Mouse (Mus musculus): ENCODE results near the gene Brd7.
A peak's percentile ranks its signal among the peaks of the same experiment; 100 is the strongest.

DNA sequence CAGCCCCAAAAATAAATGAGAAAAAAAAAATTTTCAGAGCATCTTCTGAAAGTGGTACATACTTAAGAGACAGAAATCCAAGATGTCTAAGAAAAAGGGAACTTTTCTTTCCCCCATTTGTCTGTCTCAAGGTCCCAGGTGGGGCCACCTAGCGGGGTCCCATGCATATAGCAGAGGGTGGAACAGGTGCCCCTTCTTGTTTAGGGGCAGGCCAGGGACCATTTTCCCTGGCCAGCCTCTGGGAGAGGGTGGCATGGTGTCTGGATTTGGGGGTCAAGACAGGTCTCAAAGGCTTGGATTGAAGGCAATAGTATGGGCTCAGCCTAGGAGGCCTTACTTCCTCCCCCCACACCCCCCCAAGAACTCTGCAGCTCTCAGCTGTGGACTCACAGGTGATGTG, 72.1 kb downstream of the Brd7 start:
- peak; percentile 37 for TF ChIP-seq CTCF (IDR thresholded peaks at IDR 0.05; ENCODE audit: low read depth)
- no peak for TF ChIP-seq EP300 (IDR thresholded peaks at IDR 0.05; ENCODE audit: low read depth)
